Mouse (Mus musculus) limb, embryonic 14.5 days (tissue): ENCODE measurements around the gene Mapkapk2. TPM values are rescaled to one million over a fixed set of nuclear protein-coding genes. Genes with fewer than 3 reads are reported as not detected.

ENCODE experiments used
- ATAC-seq: fragments of 200-750 bp; cut with Nextera tagmentation; 2 replicates; pipeline ENCODE4 v1.8.0; 2017; ENCODE audit warnings: low read depth, moderate number of reproducible peaks, moderate TSS enrichment; ENCODE audit not compliant: low FRiP score
- DNase-seq: peaks from one replicate; pipeline ENCODE4 v3.0.0-alpha.2; 2015; ENCODE audit warnings: low spot score
- H3K27ac ChIP-seq: fragments of 300-500 bp; sonication (generic); replicated peaks from 2 replicates; pipeline ENCODE4 v1.5.1; 2014; ENCODE audit warnings: low read depth, mild to moderate bottlenecking, low read length, moderate library complexity, mixed read lengths
- H3K27me3 ChIP-seq: fragments of 300-500 bp; sonication (generic); 2 replicates; pipeline ENCODE4 v1.6.1; 2014; ENCODE audit warnings: low read length, mixed read lengths; ENCODE audit not compliant: control insufficient read depth, insufficient read depth
- H3K36me3 ChIP-seq: fragments of 300-500 bp; sonication (generic); 2 replicates; pipeline ENCODE4 v1.6.1; 2014; ENCODE audit warnings: mild to moderate bottlenecking, low read length, moderate library complexity, mixed read lengths; ENCODE audit not compliant: control insufficient read depth, insufficient read depth
- H3K4me1 ChIP-seq: fragments of 300-500 bp; sonication (generic); 2 replicates; pipeline ENCODE4 v1.6.1; 2014; ENCODE audit warnings: antibody characterized with exemption, low read length, mixed read lengths; ENCODE audit not compliant: control insufficient read depth, insufficient read depth
- H3K4me2 ChIP-seq: fragments of 300-500 bp; sonication (generic); replicated peaks from 2 replicates; pipeline ENCODE4 v1.6.1; 2014; ENCODE audit warnings: low read depth, mild to moderate bottlenecking, low read length, moderate library complexity; ENCODE audit not compliant: severe bottlenecking
- H3K4me3 ChIP-seq: fragments of 300-500 bp; sonication (generic); replicated peaks from 2 replicates; pipeline ENCODE4 v1.5.1; 2014; ENCODE audit warnings: low read length
- H3K9ac ChIP-seq: fragments of 300-500 bp; sonication (generic); 2 replicates; pipeline ENCODE4 v1.6.1; 2014; ENCODE audit warnings: mild to moderate bottlenecking, low read depth, low read length, moderate library complexity; ENCODE audit not compliant: severe bottlenecking
- H3K9me3 ChIP-seq: fragments of 300-500 bp; sonication (generic); 2 replicates; pipeline ENCODE4 v1.6.1; 2016; ENCODE audit warnings: low read length; ENCODE audit not compliant: control insufficient read depth
- POLR2A ChIP-seq: fragments of 200-500 bp; IDR thresholded peaks from 2 replicates; pipeline ENCODE4 v1.8.0; 2012; ENCODE audit warnings: inconsistent platforms, mild to moderate bottlenecking, moderate library complexity, borderline replicate concordance; ENCODE audit not compliant: insufficient read depth, insufficient read length; ENCODE audit errors: extremely low read depth
- WGBS: fragments of 180-500 bp; shearing (Covaris S2); extraction: QIAGEN DNeasy Blood & Tissue Kit; methylation state at CpG from one replicate; pipeline ENCODE4 v1.1.7; 2014; 5-methylcytosine and 5-hydroxymethylcytosine counted together
- polyA plus RNA-seq, 2 experiments: library from polyadenylated mRNA; depleted of rRNA in 1 of 2; stranded (reverse) in 1 of 2; unstranded in 1 of 2; fragments of >200 nt; fragmentation: Nextera tagmentation in 1 of 2; extraction: Ambion mirVana in 1 of 2; gene quantifications; 2 replicates each; pipeline versions ENCODE4 v1.2.1 to v1.2.3; 2012 to 2014

The Mapkapk2 gene
- polyA plus RNA-seq, 2 experiments: 49.9 to 60.9 TPM

DNA sequence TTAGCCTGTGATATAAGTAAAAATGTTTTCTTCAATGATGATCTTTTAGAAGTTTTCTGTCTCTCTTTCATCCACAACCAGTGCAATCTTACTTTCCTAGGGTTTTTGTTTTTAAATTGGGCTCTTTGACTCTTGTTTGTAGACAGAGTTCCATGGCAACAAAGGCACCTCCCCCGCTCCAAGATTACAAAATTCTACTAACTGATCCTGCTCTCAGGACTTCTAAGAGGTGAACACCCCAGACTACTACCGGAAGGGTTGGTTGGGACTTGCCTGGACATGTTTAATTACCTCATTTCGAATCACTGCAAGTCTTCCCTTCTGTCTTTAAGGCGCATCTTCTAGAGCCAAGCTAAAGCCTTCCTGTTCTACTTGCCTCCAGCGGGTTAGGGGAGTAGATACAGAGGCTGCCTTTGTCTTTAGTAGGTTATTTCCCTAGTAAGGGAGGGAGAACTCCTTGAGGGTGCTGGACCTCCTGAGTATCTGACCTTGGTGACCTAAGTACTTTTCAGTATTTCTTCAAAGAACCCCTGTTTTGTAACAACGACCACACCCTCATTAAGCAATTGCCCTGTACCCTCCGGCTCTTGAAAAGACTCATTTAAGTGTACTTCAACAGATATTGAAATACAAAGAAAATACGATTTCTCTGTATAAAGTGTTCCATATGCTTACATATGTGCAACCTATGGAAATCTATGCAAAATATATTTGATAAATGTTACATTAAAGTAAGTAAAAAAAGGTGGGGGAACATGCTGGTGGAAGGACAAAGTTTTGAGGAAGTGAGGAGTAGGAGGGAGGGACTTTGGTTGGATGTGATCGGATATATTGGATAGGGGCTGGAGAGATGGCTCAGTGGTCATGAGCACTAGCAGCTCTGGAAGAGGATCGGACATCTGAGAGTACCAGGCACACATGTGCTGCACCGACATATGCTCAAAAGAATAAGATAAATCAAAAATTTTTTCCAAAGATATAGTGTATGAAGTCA, 41.8 kb upstream of the Mapkapk2 start:
- peak overlapping the region; percentile 89; the same call in 1 of the 2 replicates for H3K27ac ChIP-seq
- H3K27me3 ChIP-seq: no peaks in the 10 kb centered on the region
- TF ChIP-seq POLR2A: no peak
- WGBS: 69% methylated on average over 11 of the region's 11 CpGs
- peak overlapping the region; percentile 93 for H3K4me2 ChIP-seq
- ATAC-seq (no peak), DNase-seq (peak; percentile 17)
- peak overlapping the region; percentile 64; the same call in 1 of the 2 replicates for H3K9ac ChIP-seq
- no peaks in the 10 kb centered on the region for H3K9me3 ChIP-seq
- peak overlapping the region; percentile 79 for H3K4me3 ChIP-seq
- no peaks in the 10 kb centered on the region for H3K36me3 ChIP-seq
- H3K4me1 ChIP-seq: no peaks in the 10 kb centered on the region; the same call in 1 of the 2 replicates

- TF ChIP-seq POLR2A: peak; percentile 52; the same call in 1 of the 2 replicates
- peak within 1 kb of the TSS; percentile 93 for H3K4me2 ChIP-seq
- H3K4me3 ChIP-seq: peak within 1 kb of the TSS; percentile 79
- H3K4me1 ChIP-seq: no peaks in the 10 kb centered on the region; the same call in 1 of the 2 replicates
- peak; percentile 91 for DNase-seq
- H3K36me3 ChIP-seq: no peaks in the 10 kb centered on the region
- no peaks in the 10 kb centered on the region for H3K9me3 ChIP-seq
- 6% methylated on average over 44 of the region's 49 CpGs for WGBS
- H3K9ac ChIP-seq: peak within 1 kb of the TSS; percentile 64
- peak; percentile 97 for ATAC-seq
- H3K27ac ChIP-seq: peak within 1 kb of the TSS; percentile 89
- H3K27me3 ChIP-seq: no peaks in the 10 kb centered on the region
Measured at GRCm38 (mm10) chr1:131138191-131139016, 40.8 kb upstream of the Mapkapk2 start, which contains the start of gene Dyrk3. TSS of gene Dyrk3 (minus strand) at chr1:131138340.

DNA sequence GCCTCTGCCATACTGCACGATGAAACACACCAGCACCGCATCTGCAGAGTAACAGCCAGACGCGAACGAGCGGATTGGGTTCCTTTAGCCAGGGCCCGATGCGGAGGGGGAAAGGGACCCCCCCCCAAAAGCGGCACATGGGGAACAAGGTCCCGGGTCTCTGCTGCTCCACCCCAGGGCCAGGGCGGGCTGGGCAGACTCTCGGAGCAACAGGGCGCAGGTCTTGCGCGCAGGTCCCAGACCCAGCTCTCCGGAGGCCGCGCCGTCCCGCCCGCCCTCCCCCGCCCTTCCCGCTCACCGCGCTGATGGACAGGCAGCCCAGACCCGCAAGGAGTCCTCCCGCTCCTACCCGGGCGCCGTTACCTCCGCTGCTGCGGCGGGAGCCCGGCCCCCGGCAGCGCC, 40.1 kb upstream of the Mapkapk2 start:
- no peak for TF ChIP-seq POLR2A
- Histone ChIP-seq H3K4me1 (no peaks in the 10 kb centered on the region; the same call in 1 of the 2 replicates), H3K4me3 (peak overlapping the region; percentile 79), H3K27ac (peak overlapping the region; percentile 89; the same call in 1 of the 2 replicates), H3K27me3 (no peaks in the 10 kb centered on the region), H3K9me3 (no peaks in the 10 kb centered on the region), H3K9ac (peak overlapping the region; percentile 64), H3K36me3 (no peaks in the 10 kb centered on the region), H3K4me2 (peak overlapping the region; percentile 93)
- 0% methylated on average over 33 of the region's 36 CpGs for WGBS
- ATAC-seq (peak; percentile 70), DNase-seq (no peak)

GRCm38 (mm10) chr1:131137111-131137510, 39.5 kb upstream of the Mapkapk2 start:
- DNase-seq (no peak), ATAC-seq (no peak)
- no peaks in the 10 kb centered on the region for H3K36me3 ChIP-seq
- H3K4me3 ChIP-seq: peak overlapping the region; percentile 79
- H3K4me1 ChIP-seq: no peaks in the 10 kb centered on the region; the same call in 1 of the 2 replicates
- no peaks in the 10 kb centered on the region for H3K27me3 ChIP-seq
- H3K9me3 ChIP-seq: no peaks in the 10 kb centered on the region
- H3K9ac ChIP-seq: no peak overlapping the region
- peak overlapping the region; percentile 93; the same call in 1 of the 2 replicates for H3K4me2 ChIP-seq
- no peak overlapping the region for H3K27ac ChIP-seq
- TF ChIP-seq POLR2A: no peak
- WGBS: 25% methylated on average over 5 of the region's 5 CpGs

DNA sequence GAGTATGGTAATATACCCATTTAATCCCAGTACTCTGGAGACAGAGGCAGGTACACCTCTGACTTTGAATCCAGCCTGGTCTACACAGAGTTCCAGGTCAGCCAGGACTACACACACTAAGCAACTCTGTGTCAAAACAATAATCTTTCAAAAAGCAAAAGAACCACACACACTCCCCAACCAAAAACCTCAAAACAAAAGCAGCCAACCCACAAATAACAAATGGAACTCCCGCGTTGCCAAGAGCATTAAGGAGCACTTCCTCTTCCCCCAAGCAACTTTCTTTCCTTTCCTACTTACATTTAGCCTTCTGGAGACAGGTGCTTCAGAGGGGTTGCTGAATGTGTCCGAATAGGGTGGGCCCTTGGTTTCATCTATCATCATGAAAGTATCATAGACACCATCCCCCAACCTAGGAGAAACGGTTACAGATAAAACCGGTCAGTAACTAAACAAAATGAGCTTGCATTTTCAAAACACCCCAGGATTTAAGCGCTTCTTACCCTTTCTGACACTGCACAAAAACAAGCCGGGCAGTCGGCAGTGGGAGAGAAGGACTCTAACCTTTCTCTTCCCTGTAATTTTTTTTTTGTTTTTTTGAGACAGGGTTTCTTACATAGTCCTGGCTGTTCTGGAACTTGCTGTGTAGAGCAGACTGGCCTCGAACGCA, 38.5 kb upstream of the Mapkapk2 start:
- no peak overlapping the region for H3K4me2 ChIP-seq
- H3K27ac ChIP-seq: no peak overlapping the region
- no peaks in the 10 kb centered on the region for H3K36me3 ChIP-seq
- no peaks in the 10 kb centered on the region for H3K9me3 ChIP-seq
- ATAC-seq (no peak), DNase-seq (no peak)
- no peak overlapping the region for H3K9ac ChIP-seq
- H3K27me3 ChIP-seq: no peaks in the 10 kb centered on the region
- no peak overlapping the region for H3K4me3 ChIP-seq
- H3K4me1 ChIP-seq: no peaks in the 10 kb centered on the region; the same call in 1 of the 2 replicates
- 75% methylated on average over 10 of the region's 10 CpGs for WGBS
- no peak for TF ChIP-seq POLR2A
